Mouse (Mus musculus) gastrocnemius, postnatal 14 days (tissue): ENCODE measurements at regions not wholly inside any gene's neighbourhood (a gene's known extent, or its start where the extent isn't known, plus 50 kb on each side); places are given as distances from the start of the nearest gene placed in this dataset.
A peak's percentile ranks its signal among the peaks of the same experiment; 100 is the strongest.

ENCODE experiments used
- DNase-seq: peaks from one replicate; pipeline ENCODE4 v3.0.0; 2021; ENCODE audit warnings: mixed read lengths
- intact Hi-C: fragments of 180-260 bp; cut with DNase I; formaldehyde crosslinking; loops from one replicate; pipeline ENCODE4 v1.15.1; 2025; ENCODE audit warnings: low total_unique reads

GRCm38 (mm10) chr3:128723100-128723499 lies 476.6 kb upstream of the Pitx2 start:
- no peak for DNase-seq
- intact Hi-C loops: no loop called here

- intact Hi-C loops: no loop called here
- DNase-seq: no peak
Measured at GRCm38 (mm10) chr3:128720276-128720675, 479.4 kb upstream of the Pitx2 start.

- intact Hi-C loops: no loop called here
- no peak for DNase-seq
Measured at GRCm38 (mm10) chr3:128719226-128719625, 480.5 kb upstream of the Pitx2 start.

DNA sequence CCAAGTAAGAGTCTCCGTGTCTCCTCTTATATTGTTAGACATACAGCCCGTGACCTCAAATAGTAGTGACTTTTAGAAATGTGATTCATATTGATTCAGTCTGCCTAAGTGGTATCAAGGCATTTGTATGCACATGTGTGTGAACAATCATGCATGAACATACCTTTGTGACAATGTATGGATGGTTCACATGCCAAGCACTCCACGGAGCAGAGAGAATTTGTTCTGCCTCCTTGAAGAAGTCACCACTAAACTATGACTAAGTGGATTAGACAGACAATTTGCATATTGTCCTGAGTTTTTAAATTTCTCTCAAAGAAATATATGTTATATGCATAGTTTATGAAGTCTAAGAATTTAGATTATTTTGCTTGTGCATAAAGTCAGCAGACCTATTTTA lies 492.4 kb upstream of the Pitx2 start:
- intact Hi-C loops: no loop called here
- no peak for DNase-seq

- no peak for DNase-seq
- intact Hi-C loops: no loop called here
Measured at GRCm38 (mm10) chr3:128668468-128669127, 531.1 kb upstream of the Pitx2 start.

DNA sequence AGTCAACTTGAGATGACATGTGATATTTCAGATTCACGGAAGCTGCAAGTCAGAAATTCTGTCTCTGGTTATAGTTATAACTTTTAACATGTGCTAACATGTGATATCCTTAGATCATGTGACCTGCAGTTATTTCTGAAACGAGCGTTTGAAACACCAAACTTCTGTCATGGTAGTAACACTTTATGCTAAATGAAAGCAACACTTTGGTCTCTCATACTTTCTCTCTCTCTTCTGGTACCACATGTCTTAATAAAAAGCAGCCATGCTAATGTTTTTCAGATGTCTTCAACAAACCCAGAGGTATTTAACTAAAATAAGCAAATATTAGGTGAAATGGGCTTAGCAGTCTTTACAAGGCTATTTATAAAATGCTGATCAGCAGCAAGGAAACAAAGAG lies 534.5 kb upstream of the Pitx2 start:
- DNase-seq: no peak
- intact Hi-C loops: no loop called here

DNA sequence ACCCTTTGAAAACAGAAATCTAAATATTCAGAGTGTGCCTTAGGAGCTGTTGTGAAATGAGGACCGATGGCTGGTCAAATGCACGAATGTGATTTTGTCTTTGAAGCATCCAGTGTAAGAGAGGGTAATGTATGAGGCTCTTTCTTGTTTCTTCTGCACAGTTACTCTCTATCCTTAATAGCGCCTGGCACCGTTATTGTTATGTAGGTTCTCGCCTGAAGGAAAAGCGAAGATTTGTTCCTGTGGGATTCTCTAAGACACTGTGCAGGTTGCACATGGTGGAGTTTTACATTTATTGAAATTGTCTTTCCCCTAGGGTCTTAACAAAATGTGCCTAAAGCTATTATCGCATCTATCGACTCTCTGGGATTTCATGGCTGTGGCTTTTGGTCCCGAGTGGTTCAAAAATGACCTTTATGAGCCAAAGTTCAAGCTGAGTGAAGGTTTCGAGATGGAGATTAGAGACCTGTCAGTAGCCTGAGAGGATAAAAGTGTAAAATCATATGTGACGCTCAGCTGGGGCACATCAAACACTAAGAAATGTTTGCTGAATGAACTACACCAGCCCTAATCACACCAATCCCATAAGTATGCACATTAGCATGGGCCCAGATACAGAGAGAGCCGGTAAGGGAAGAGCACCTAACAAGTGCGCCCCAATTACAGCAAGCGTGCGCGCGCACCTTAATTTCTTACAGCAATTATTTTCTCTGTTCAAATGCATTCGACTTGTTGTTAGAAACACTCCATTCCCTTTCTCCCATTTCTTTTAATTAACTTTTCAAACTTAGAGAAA lies 562.5 kb upstream of the Pitx2 start:
- no peak for DNase-seq
- intact Hi-C loops: no loop called here

GRCm38 (mm10) chr3:128627696-128628095 lies 572.0 kb upstream of the Pitx2 start:
- no peak for DNase-seq
- intact Hi-C loops: no loop called here

DNA sequence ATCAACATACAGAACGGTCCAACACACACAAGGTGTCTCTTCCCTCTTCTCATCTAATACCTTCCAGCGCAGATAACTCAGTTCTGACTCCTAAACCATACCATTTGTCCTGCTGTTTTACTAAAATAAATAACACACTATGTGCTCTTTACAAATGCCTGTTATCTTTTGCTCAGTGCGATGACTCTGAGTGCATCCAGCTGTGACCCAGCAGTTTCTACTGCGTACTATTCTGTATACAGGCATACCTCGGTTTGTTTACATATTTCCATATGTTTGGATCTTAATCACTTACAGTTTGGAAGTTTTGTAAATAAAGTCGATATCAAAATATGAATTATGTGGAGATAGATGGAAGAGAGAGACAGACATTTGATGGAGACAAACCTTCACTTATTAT lies 583.0 kb upstream of the Pitx2 start:
- no peak for DNase-seq
- intact Hi-C loops: no loop called here

GRCm38 (mm10) chr3:128613657-128614056 lies 586.0 kb upstream of the Pitx2 start:
- DNase-seq: no peak
- intact Hi-C loops: no loop called here

DNA sequence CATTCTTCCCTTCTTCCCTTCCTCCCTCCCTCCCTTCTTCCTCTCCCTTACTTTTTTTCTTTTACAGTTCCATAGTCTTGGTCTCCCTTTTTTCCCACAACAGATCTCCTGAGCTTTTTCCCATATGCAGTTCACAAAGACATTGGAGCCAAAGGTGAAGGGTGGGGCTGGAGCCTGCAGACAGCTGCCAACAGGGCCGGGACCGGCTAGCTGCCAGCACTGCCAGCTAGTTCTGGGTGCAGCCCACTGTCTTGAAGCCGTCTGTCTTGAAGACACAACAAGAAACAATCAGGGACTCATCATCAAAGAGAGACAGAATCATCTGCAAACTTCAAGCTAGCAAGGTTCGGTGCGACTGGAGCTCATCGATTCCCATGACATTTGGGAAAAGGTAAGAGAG lies 588.9 kb upstream of the Pitx2 start:
- no peak for DNase-seq
- intact Hi-C loops: no loop called here

- intact Hi-C loops: no loop called here
- no peak for DNase-seq
Measured at GRCm38 (mm10) chr3:128608694-128609093, 591.0 kb upstream of the Pitx2 start.

- intact Hi-C loops: no loop called here
Measured at GRCm38 (mm10) chr3:128575339-128576129, 624.1 kb upstream of the Pitx2 start.

GRCm38 (mm10) chr3:128570551-128570950 lies 629.1 kb upstream of the Pitx2 start:
- no peak for DNase-seq
- intact Hi-C loops: no loop called here

More at GRCm38 (mm10) chr3:128575339-128576129, 624.1 kb upstream of the Pitx2 start:
- no peak for DNase-seq

- no peak for DNase-seq
- intact Hi-C loops: no loop called here
Measured at GRCm38 (mm10) chr3:128565386-128565785, 634.3 kb upstream of the Pitx2 start.

- intact Hi-C loops: no loop called here
- peak; percentile 66 for DNase-seq
Measured at GRCm38 (mm10) chr3:128546416-128547327, 650.5 kb upstream of the Fam241a start.

GRCm38 (mm10) chr3:128525427-128525826 lies 629.3 kb upstream of the Fam241a start:
- no peak for DNase-seq
- intact Hi-C loops: no loop called here

DNA sequence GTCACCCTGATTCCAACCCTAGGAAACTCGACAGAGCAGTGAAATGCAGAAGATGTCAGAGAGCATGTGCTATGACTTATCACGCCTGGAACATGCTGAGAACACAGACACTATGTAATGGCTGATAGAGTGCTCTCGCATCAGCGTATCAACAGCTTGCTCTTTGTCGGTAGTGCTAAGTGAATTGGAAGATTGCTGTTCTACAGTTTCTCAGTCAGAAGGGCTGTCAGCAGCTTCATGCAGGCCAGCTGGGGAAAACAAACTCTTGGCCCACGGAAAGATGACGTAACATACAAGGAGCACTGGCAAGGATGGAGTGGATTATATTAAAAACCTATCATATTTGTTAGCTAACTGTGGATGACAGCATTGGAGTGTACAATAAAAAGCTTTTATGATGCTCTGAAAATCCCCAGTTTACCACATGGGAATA lies 624.6 kb upstream of the Fam241a start:
- intact Hi-C loops: loop anchor here (1.0 kb wide), 1 partner anchor 26 kb away; no protein-coding TSS in a partner anchor

GRCm38 (mm10) chr3:128519913-128520316 lies 623.8 kb upstream of the Fam241a start:
- intact Hi-C loops: no loop called here
- no peak for DNase-seq

More for the DNA sequence above, 624.6 kb upstream of the Fam241a start:
- peak; percentile 12 for DNase-seq
